Mouse (Mus musculus): ENCODE measurements around the gene Sgms1.

DNA sequence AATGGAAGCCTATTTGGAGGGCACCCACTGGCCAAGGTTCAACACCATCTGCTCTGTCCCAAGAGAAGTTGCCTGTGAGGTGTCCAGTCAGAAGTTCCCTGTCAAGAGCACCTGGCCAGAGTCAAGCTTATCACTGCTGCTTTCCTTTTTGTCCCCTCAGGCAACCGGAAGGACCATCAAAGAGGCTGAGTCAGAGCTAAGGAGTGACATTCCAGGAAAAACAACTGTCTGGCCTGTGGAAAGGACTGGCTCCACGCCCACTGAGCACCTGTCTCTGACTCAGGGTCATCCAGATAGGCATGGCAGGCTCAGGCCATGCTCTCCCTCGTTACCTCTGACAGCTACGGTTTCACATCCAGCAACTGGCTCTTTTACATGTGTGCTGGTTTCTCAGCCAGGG, 147.4 kb downstream of the Sgms1 start:
- TF ChIP-seq CEBPB (IDR thresholded peaks at IDR 0.05; ENCODE audit: insufficient read depth, poor library complexity, severe bottlenecking) (no peak), POLR2A (IDR thresholded peaks at IDR 0.05; ENCODE audit: insufficient read length, low read depth) (no peak), POLR2AphosphoS2 (IDR thresholded peaks at IDR 0.05; ENCODE audit: insufficient read length, low read depth) (no peak), MAX (IDR thresholded peaks at IDR 0.05; ENCODE audit: low read depth) (no peak), SRF (IDR thresholded peaks at IDR 0.05; ENCODE audit: control insufficient read depth, insufficient read length, low read depth) (no peak), E2F4 (IDR thresholded peaks at IDR 0.05; ENCODE audit: insufficient read depth) (no peak), USF1 (IDR thresholded peaks at IDR 0.05; ENCODE audit: low read depth) (no peak), MYOG (IDR thresholded peaks at IDR 0.05; ENCODE audit: control insufficient read depth in 1 of 3, insufficient read depth in 1 of 3, insufficient read length in 2 of 3, low read depth in 2 of 3) (peak; percentile 80 to 98 (median 88)), MYOD1 (IDR thresholded peaks at IDR 0.05; ENCODE audit: control insufficient read depth in 1 of 3, insufficient read length in 2 of 3, low read depth in 2 of 3) (peak in 2 of 3 experiments; percentile 93 to 99), REST (IDR thresholded peaks at IDR 0.05; ENCODE audit: insufficient read depth, insufficient read length) (no peak), TCF12 (IDR thresholded peaks at IDR 0.05; ENCODE audit: insufficient read depth, poor library complexity, severe bottlenecking) (peak; percentile 84)

All from myocyte (in vitro differentiated cells).